Mouse (Mus musculus) liver, embryonic 14.5 days (tissue): Measurements from ENCODE around the gene Atp6v0a1. TPM values are rescaled to one million over a fixed set of nuclear protein-coding genes. Genes with fewer than 3 reads are reported as not detected.

Experiments
- ATAC-seq: fragments of 200-750 bp; cut with Nextera tagmentation; 2 replicates; pipeline ENCODE4 v1.8.0; 2017; ENCODE audit warnings: moderate number of reproducible peaks, mild to moderate bottlenecking, moderate library complexity; ENCODE audit not compliant: insufficient read depth
- DNase-seq, 3 experiments: peaks; one replicate each; pipeline ENCODE4 v3.0.0-alpha.2; 2012 to 2013; ENCODE audit warnings: low read depth in 3 of 3, low spot score in 3 of 3
- H3K27ac ChIP-seq: fragments of 300-500 bp; sonication (generic); 2 replicates; pipeline ENCODE4 v1.5.1; 2014; ENCODE audit warnings: moderate library complexity, mild to moderate bottlenecking, control low read depth, inconsistent platforms
- H3K27me3 ChIP-seq: fragments of 300-500 bp; sonication (generic); 2 replicates; pipeline ENCODE4 v1.6.1; 2014; ENCODE audit warnings: mild to moderate bottlenecking, low read length, moderate library complexity; ENCODE audit not compliant: control insufficient read depth, insufficient read depth
- H3K36me3 ChIP-seq: fragments of 300-500 bp; sonication (generic); replicated peaks from 2 replicates; pipeline ENCODE4 v1.6.1; 2014; ENCODE audit warnings: low read depth; ENCODE audit not compliant: control insufficient read depth, insufficient read depth
- H3K4me1 ChIP-seq, 2 experiments: fragments of 200-500 bp in 1 of 2; fragments of 300-500 bp in 1 of 2; sonication (generic) in 1 of 2; replicated peaks; 2 replicates each; pipeline ENCODE4 v1.6.1; 2012 to 2014; ENCODE audit warnings: antibody characterized with exemption in 1 of 2, inconsistent platforms in 1 of 2, low read length in 1 of 2; ENCODE audit not compliant: control insufficient read depth in 2 of 2, insufficient read depth in 2 of 2
- H3K4me2 ChIP-seq: fragments of 300-500 bp; sonication (generic); 2 replicates; pipeline ENCODE4 v1.6.1; 2014; ENCODE audit warnings: low read depth, mild to moderate bottlenecking, control low read depth, moderate library complexity
- H3K4me3 ChIP-seq, 2 experiments: fragments of 200-500 bp in 1 of 2; fragments of 300-500 bp in 1 of 2; sonication (generic) in 1 of 2; 2 replicates each; pipeline ENCODE4 v1.5.1; 2012 to 2014; ENCODE audit warnings: low read depth in 2 of 2, low read length in 2 of 2, mild to moderate bottlenecking in 2 of 2, control low read depth in 1 of 2, inconsistent platforms in 1 of 2, moderate library complexity in 1 of 2; ENCODE audit not compliant: insufficient read depth in 1 of 2
- H3K9ac ChIP-seq: fragments of 300-500 bp; sonication (generic); replicated peaks from 2 replicates; pipeline ENCODE4 v1.6.1; 2014; ENCODE audit warnings: mild to moderate bottlenecking, control low read depth, moderate library complexity
- H3K9me3 ChIP-seq: fragments of 300-500 bp; sonication (generic); 2 replicates; pipeline ENCODE4 v1.6.1; 2016; ENCODE audit warnings: low read length, mixed read lengths; ENCODE audit not compliant: control insufficient read depth
- CTCF ChIP-seq: IDR thresholded peaks from 2 replicates; pipeline ENCODE4 v1.5.1; 2016; ENCODE audit warnings: antibody characterized with exemption, low read depth, control low read depth
- EP300 ChIP-seq: IDR thresholded peaks from 2 replicates; pipeline ENCODE4 v1.6.1; 2016; ENCODE audit warnings: antibody characterized with exemption, low read depth
- WGBS: fragments of 180-500 bp; shearing (Covaris S2); extraction: QIAGEN DNeasy Blood & Tissue Kit; methylation state at CpG from one replicate; pipeline ENCODE4 v1.1.7; 2014; ENCODE audit not compliant: insufficient replicate concordance; 5-methylcytosine and 5-hydroxymethylcytosine counted together
- microRNA-seq: library from miRNA; unstranded; fragments of <30 nt; microRNA quantifications from one replicate; pipeline ENCODE4, GENCODE M21; 2016
- polyA plus RNA-seq, 2 experiments: library from polyadenylated mRNA; depleted of rRNA in 1 of 2; stranded (reverse) in 1 of 2; unstranded in 1 of 2; fragments of >200 nt; fragmentation: Nextera tagmentation in 1 of 2; extraction: Ambion mirVana in 1 of 2; gene quantifications; 2 replicates each; pipeline versions ENCODE4 v1.2.1 to v1.2.3; 2012 to 2014

Atp6v0a1 gene
- polyA plus RNA-seq, 2 experiments: 29.5 to 37.8 TPM

DNA sequence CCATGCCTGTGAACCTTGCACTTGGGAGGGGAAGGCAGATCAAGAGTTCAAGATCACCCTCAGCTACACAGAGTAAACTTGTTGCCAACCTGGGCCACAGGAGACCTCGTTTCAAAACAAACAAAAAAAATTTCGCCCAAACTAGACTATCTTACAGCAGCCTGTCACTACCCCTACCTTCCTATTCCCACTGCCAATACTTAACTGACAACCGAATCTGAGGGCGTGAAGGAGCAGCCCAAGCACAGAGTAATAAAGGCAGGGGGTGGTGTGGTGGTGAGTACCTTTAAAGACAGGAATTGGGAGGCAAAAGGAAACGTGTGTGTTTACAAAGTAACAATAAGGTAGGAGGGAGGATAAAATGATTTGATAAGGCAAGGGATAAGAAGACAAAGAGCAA lies 101.5 kb downstream of the Atp6v0a1 start:
- no peak overlapping the region for H3K4me3 ChIP-seq
- WGBS: 54% methylated on average over 5 of the region's 5 CpGs
- no peak overlapping the region for H3K9ac ChIP-seq
- TF ChIP-seq EP300 (no peak), CTCF (no peak)
- DNase-seq (no peak), ATAC-seq (no peak)
- peaks cover 3% of the 10 kb centered on the region for H3K36me3 ChIP-seq
- peaks cover 0 to 3% of the 10 kb centered on the region in 2 experiments; a peak in 1 of 4 replicates for H3K4me1 ChIP-seq
- H3K27me3 ChIP-seq: no peaks in the 10 kb centered on the region
- H3K4me2 ChIP-seq: no peak overlapping the region
- no peak overlapping the region for H3K27ac ChIP-seq
- H3K9me3 ChIP-seq: no peaks in the 10 kb centered on the region; the same call in 1 of the 2 replicates

DNA sequence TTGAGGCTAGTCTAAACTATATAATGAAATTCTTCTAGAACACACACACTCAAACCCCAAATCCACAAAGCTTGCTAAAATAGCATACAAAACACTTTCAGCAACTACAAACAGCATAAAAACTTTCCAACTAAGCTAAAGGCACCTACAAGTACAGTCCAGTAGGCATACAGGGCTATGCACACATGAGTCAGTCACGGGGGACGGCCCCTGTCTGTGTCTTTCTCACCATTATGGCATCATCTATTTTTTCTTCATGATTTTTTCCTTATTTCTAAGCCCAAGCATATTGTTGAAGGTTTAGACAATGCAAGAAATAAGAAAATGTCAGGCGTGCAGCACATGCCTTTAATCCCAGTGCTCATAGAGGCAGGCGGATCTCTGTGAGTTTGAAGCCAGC lies 101.9 kb downstream of the Atp6v0a1 start:
- WGBS: 83% methylated on average over 4 of the region's 4 CpGs

DNA sequence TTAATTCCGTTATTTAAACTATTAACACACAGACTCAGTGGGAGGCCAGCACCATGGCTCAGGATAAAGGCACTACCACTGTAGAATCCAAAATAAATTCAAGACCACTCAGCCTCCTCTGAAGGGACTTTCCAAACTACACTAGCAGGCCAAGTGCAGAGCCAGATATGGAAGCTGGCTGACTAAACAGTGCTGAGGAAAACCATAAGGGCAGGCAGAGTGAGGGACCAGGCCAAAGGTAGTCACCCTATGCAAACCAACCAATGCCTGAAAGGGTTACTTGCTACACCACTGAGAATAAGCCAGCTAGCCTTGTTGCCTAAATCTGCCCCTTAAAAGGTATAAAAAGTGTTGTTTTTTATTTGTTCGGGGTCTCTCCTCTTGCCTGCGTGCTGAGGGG lies 102.9 kb downstream of the Atp6v0a1 start:
- WGBS: 84% methylated on average over 3 of the region's 3 CpGs
- Histone ChIP-seq H3K36me3 (no peaks in the 10 kb centered on the region), H3K27ac (no peak overlapping the region), H3K4me2 (no peak overlapping the region), H3K4me1 (peaks cover 0 to 3% of the 10 kb centered on the region in 2 experiments; a peak in 2 of 4 replicates), H3K27me3 (no peaks in the 10 kb centered on the region), H3K9ac (no peak overlapping the region), H3K4me3 (no peak overlapping the region), H3K9me3 (no peaks in the 10 kb centered on the region; the same call in 1 of the 2 replicates)
- no peak for DNase-seq
- TF ChIP-seq EP300: no peak
- no peak for ATAC-seq

More for the DNA sequence above, 101.9 kb downstream of the Atp6v0a1 start:
- ATAC-seq: no peak
- no peak overlapping the region for H3K27ac ChIP-seq
- H3K9ac ChIP-seq: no peak overlapping the region
- no peaks in the 10 kb centered on the region for H3K27me3 ChIP-seq
- H3K4me2 ChIP-seq: no peak overlapping the region
- peaks cover 0 to 3% of the 10 kb centered on the region in 2 experiments; a peak in 2 of 4 replicates for H3K4me1 ChIP-seq
- H3K4me3 ChIP-seq: no peak overlapping the region
- no peak for TF ChIP-seq CTCF
- TF ChIP-seq EP300: no peak
- no peaks in the 10 kb centered on the region; the same call in 1 of the 2 replicates for H3K9me3 ChIP-seq
- no peaks in the 10 kb centered on the region for H3K36me3 ChIP-seq
- no peak for DNase-seq

Small RNA genes within 50 kb of the gene (microRNA-seq; reads per million reads assigned to microRNA genes)
- gene Mir6928: 2.5 reads per million

Other genes starting within 250 kb of the Atp6v0a1 start
- 0.02 TPM in 1 of 2 replicates, not detected in the other for gene Kcnh4, start 249.5 kb upstream of the Atp6v0a1 start, polyA plus RNA-seq (2012; rRNA removed)
- gene Kcnh4, start 249.5 kb upstream of the Atp6v0a1 start, polyA plus RNA-seq (2014; fragmentation: Nextera tagmentation; extraction: Ambion mirVana): not detected in 2 replicates
- gene Hcrt, start 246.5 kb upstream of the Atp6v0a1 start, polyA plus RNA-seq (2012; rRNA removed): not detected in 2 replicates
- not detected in 2 replicates for gene Hcrt, start 246.5 kb upstream of the Atp6v0a1 start, polyA plus RNA-seq (2014; fragmentation: Nextera tagmentation; extraction: Ambion mirVana)
- 2.2 and 2.3 TPM in 2 replicates for gene Ghdc, start 238.5 kb upstream of the Atp6v0a1 start, polyA plus RNA-seq (2012; rRNA removed)
- 0.76 and 0.77 TPM in 2 replicates for gene Ghdc, start 238.5 kb upstream of the Atp6v0a1 start, polyA plus RNA-seq (2014; fragmentation: Nextera tagmentation; extraction: Ambion mirVana)
- gene Stat5b, start 158.7 kb upstream of the Atp6v0a1 start, polyA plus RNA-seq (2012; rRNA removed): 10.6 and 12.4 TPM in 2 replicates
- 16.4 and 19.3 TPM in 2 replicates for gene Stat5b, start 158.7 kb upstream of the Atp6v0a1 start, polyA plus RNA-seq (2014; fragmentation: Nextera tagmentation; extraction: Ambion mirVana)
- 7.8 and 8.5 TPM in 2 replicates for gene Stat5a, start 150.1 kb upstream of the Atp6v0a1 start, polyA plus RNA-seq (2012; rRNA removed)
- 7.2 and 8.6 TPM in 2 replicates for gene Stat5a, start 150.1 kb upstream of the Atp6v0a1 start, polyA plus RNA-seq (2014; fragmentation: Nextera tagmentation; extraction: Ambion mirVana)
- gene Stat3, start 69.9 kb upstream of the Atp6v0a1 start, polyA plus RNA-seq (2012; rRNA removed): 15.0 and 17.7 TPM in 2 replicates
- gene Stat3, start 69.9 kb upstream of the Atp6v0a1 start, polyA plus RNA-seq (2014; fragmentation: Nextera tagmentation; extraction: Ambion mirVana): 27.2 and 27.4 TPM in 2 replicates
- 5.0 and 7.0 TPM in 2 replicates for gene Cavin1, start 38.6 kb upstream of the Atp6v0a1 start, polyA plus RNA-seq (2012; rRNA removed)
- gene Cavin1, start 38.6 kb upstream of the Atp6v0a1 start, polyA plus RNA-seq (2014; fragmentation: Nextera tagmentation; extraction: Ambion mirVana): 8.1 and 8.7 TPM in 2 replicates
- 3.4 and 4.0 TPM in 2 replicates for gene Naglu, start 60.6 kb downstream of the Atp6v0a1 start, polyA plus RNA-seq (2012; rRNA removed)
- gene Naglu, start 60.6 kb downstream of the Atp6v0a1 start, polyA plus RNA-seq (2014; fragmentation: Nextera tagmentation; extraction: Ambion mirVana): 4.0 and 4.3 TPM in 2 replicates
- gene Hsd17b1, start 69.0 kb downstream of the Atp6v0a1 start, polyA plus RNA-seq (2012; rRNA removed): 0.13 and 0.19 TPM in 2 replicates
- 0.08 and 0.34 TPM in 2 replicates for gene Hsd17b1, start 69.0 kb downstream of the Atp6v0a1 start, polyA plus RNA-seq (2014; fragmentation: Nextera tagmentation; extraction: Ambion mirVana)
- gene Coasy, start 73.1 kb downstream of the Atp6v0a1 start, polyA plus RNA-seq (2012; rRNA removed): 16.2 and 16.7 TPM in 2 replicates
- 17.7 and 19.9 TPM in 2 replicates for gene Coasy, start 73.1 kb downstream of the Atp6v0a1 start, polyA plus RNA-seq (2014; fragmentation: Nextera tagmentation; extraction: Ambion mirVana)
- 16.8 and 18.6 TPM in 2 replicates for gene Mlx, start 77.8 kb downstream of the Atp6v0a1 start, polyA plus RNA-seq (2012; rRNA removed)
- 21.9 and 26.8 TPM in 2 replicates for gene Mlx, start 77.8 kb downstream of the Atp6v0a1 start, polyA plus RNA-seq (2014; fragmentation: Nextera tagmentation; extraction: Ambion mirVana)
- gene Psmc3ip, start 86.0 kb downstream of the Atp6v0a1 start, polyA plus RNA-seq (2012; rRNA removed): 7.3 and 16.8 TPM in 2 replicates
- gene Psmc3ip, start 86.0 kb downstream of the Atp6v0a1 start, polyA plus RNA-seq (2014; fragmentation: Nextera tagmentation; extraction: Ambion mirVana): 21.6 and 22.0 TPM in 2 replicates
- gene Retreg3, start 110.4 kb downstream of the Atp6v0a1 start, polyA plus RNA-seq (2012; rRNA removed): 19.3 and 20.4 TPM in 2 replicates
- gene Retreg3, start 110.4 kb downstream of the Atp6v0a1 start, polyA plus RNA-seq (2014; fragmentation: Nextera tagmentation; extraction: Ambion mirVana): 5.3 and 6.7 TPM in 2 replicates
- 12.4 and 13.8 TPM in 2 replicates for gene Tubg1, start 110.5 kb downstream of the Atp6v0a1 start, polyA plus RNA-seq (2012; rRNA removed)
- 32.0 and 32.4 TPM in 2 replicates for gene Tubg1, start 110.5 kb downstream of the Atp6v0a1 start, polyA plus RNA-seq (2014; fragmentation: Nextera tagmentation; extraction: Ambion mirVana)
- gene Tubg2, start 146.5 kb downstream of the Atp6v0a1 start, polyA plus RNA-seq (2012; rRNA removed): 0.13 and 0.14 TPM in 2 replicates
- gene Tubg2, start 146.5 kb downstream of the Atp6v0a1 start, polyA plus RNA-seq (2014; fragmentation: Nextera tagmentation; extraction: Ambion mirVana): not detected in 2 replicates
- 0.11 and 0.16 TPM in 2 replicates for gene Cntnap1, start 161.1 kb downstream of the Atp6v0a1 start, polyA plus RNA-seq (2012; rRNA removed)
- gene Cntnap1, start 161.1 kb downstream of the Atp6v0a1 start, polyA plus RNA-seq (2014; fragmentation: Nextera tagmentation; extraction: Ambion mirVana): 0.08 TPM in 1 of 2 replicates, not detected in the other
- 1.1 TPM in 2 replicates for gene Plekhh3, start 161.9 kb downstream of the Atp6v0a1 start, polyA plus RNA-seq (2012; rRNA removed)
- 1.0 TPM in 2 replicates for gene Plekhh3, start 161.9 kb downstream of the Atp6v0a1 start, polyA plus RNA-seq (2014; fragmentation: Nextera tagmentation; extraction: Ambion mirVana)
- gene Ccr10, start 166.0 kb downstream of the Atp6v0a1 start, polyA plus RNA-seq (2012; rRNA removed): not detected in 2 replicates
- gene Ccr10, start 166.0 kb downstream of the Atp6v0a1 start, polyA plus RNA-seq (2014; fragmentation: Nextera tagmentation; extraction: Ambion mirVana): not detected in 2 replicates
- gene Ezh1, start 217.0 kb downstream of the Atp6v0a1 start, polyA plus RNA-seq (2012; rRNA removed): 6.8 and 8.8 TPM in 2 replicates
- 7.9 and 8.1 TPM in 2 replicates for gene Ezh1, start 217.0 kb downstream of the Atp6v0a1 start, polyA plus RNA-seq (2014; fragmentation: Nextera tagmentation; extraction: Ambion mirVana)
- gene Ramp2, start 236.6 kb downstream of the Atp6v0a1 start, polyA plus RNA-seq (2012; rRNA removed): 15.1 and 17.5 TPM in 2 replicates
- 19.0 and 19.2 TPM in 2 replicates for gene Ramp2, start 236.6 kb downstream of the Atp6v0a1 start, polyA plus RNA-seq (2014; fragmentation: Nextera tagmentation; extraction: Ambion mirVana)
- gene Vps25, start 244.3 kb downstream of the Atp6v0a1 start, polyA plus RNA-seq (2012; rRNA removed): 35.1 and 36.3 TPM in 2 replicates
- 88.6 and 90.0 TPM in 2 replicates for gene Vps25, start 244.3 kb downstream of the Atp6v0a1 start, polyA plus RNA-seq (2014; fragmentation: Nextera tagmentation; extraction: Ambion mirVana)